Mouse (Mus musculus) forebrain, embryonic 12.5 days (tissue): ENCODE results near the gene Sumf1. TPM values are rescaled to one million over a fixed set of nuclear protein-coding genes. Genes with fewer than 3 reads are reported as not detected.

Experiments
- ATAC-seq: fragments of 200-750 bp; cut with Nextera tagmentation; 2 replicates; pipeline ENCODE4 v1.8.0; 2017; ENCODE audit warnings: moderate TSS enrichment; ENCODE audit not compliant: low FRiP score
- H3K27ac ChIP-seq: fragments of 300-500 bp; sonication (generic); 2 replicates; pipeline ENCODE4 v1.5.1; 2016; ENCODE audit warnings: mild to moderate bottlenecking
- H3K27me3 ChIP-seq: fragments of 300-500 bp; sonication (generic); 2 replicates; pipeline ENCODE4 v1.6.1; 2016; ENCODE audit warnings: mild to moderate bottlenecking
- H3K36me3 ChIP-seq: fragments of 300-500 bp; sonication (generic); replicated peaks from 2 replicates; pipeline ENCODE4 v1.6.1; 2016; ENCODE audit warnings: mild to moderate bottlenecking
- H3K4me1 ChIP-seq: fragments of 300-500 bp; sonication (generic); 2 replicates; pipeline ENCODE4 v1.6.1; 2016
- H3K4me2 ChIP-seq: fragments of 300-500 bp; sonication (generic); 2 replicates; pipeline ENCODE4 v1.6.1; 2016; ENCODE audit warnings: mild to moderate bottlenecking, moderate library complexity
- H3K4me3 ChIP-seq: fragments of 300-500 bp; sonication (generic); replicated peaks from 2 replicates; pipeline ENCODE4 v1.5.1; 2016; ENCODE audit warnings: mild to moderate bottlenecking
- H3K9ac ChIP-seq: fragments of 300-500 bp; sonication (generic); 2 replicates; pipeline ENCODE4 v1.6.1; 2016; ENCODE audit warnings: mild to moderate bottlenecking
- H3K9me3 ChIP-seq: fragments of 300-500 bp; sonication (generic); 2 replicates; pipeline ENCODE4 v1.6.1; 2016
- WGBS: fragments of 180-500 bp; shearing (Covaris S2); methylation state at CpG from one replicate; pipeline ENCODE4 v1.1.7; 2016; 5-methylcytosine and 5-hydroxymethylcytosine counted together
- polyA plus RNA-seq: library from polyadenylated mRNA; unstranded; fragments of >200 nt; fragmentation: Nextera tagmentation; extraction: Ambion mirVana; gene quantifications from 2 replicates; pipeline ENCODE4 v1.2.1, GENCODE M21; 2016

The Sumf1 gene
- polyA plus RNA-seq, 1 experiment from 2014 or later: 17.1 TPM

GRCm38 (mm10) chr6:108065583-108065982 lies 119.8 kb downstream of the Sumf1 start:
- Histone ChIP-seq H3K9me3 (no peaks in the 10 kb centered on the region), H3K4me1 (0 out of 2 replicates have a peak, but pooled peaks cover 3% of the 10 kb centered on the region), H3K4me2 (peak overlapping the region; percentile 59), H3K27ac (peak overlapping the region; percentile 75), H3K27me3 (no peaks in the 10 kb centered on the region), H3K36me3 (no peaks in the 10 kb centered on the region), H3K9ac (0 out of 2 replicates have a peak overlapping the region, but pooled peaks have one; percentile 25), H3K4me3 (peak overlapping the region; percentile 44)
- no peak for ATAC-seq
- WGBS: 11% methylated on average over 3 of the region's 6 CpGs

GRCm38 (mm10) chr6:108064918-108065526 lies 120.4 kb downstream of the Sumf1 start, which contains the start of gene Setmar:
Gene Setmar, plus strand, starts transcription at chr6:108065045.
- H3K9me3 ChIP-seq: no peaks in the 10 kb centered on the region
- peak within 1 kb of the TSS; percentile 59 for H3K4me2 ChIP-seq
- H3K9ac ChIP-seq: 0 out of 2 replicates have a peak within 1 kb of the TSS, but pooled peaks have one; percentile 25
- under 1% methylated on average over 24 of the region's 24 CpGs for WGBS
- H3K27ac ChIP-seq: peak within 1 kb of the TSS; percentile 75
- H3K36me3 ChIP-seq: no peaks in the 10 kb centered on the region
- 0 out of 2 replicates have a peak, but pooled peaks cover 3% of the 10 kb centered on the region for H3K4me1 ChIP-seq
- ATAC-seq: peak; percentile 97
- no peaks in the 10 kb centered on the region for H3K27me3 ChIP-seq
- H3K4me3 ChIP-seq: peak within 1 kb of the TSS; percentile 44

DNA sequence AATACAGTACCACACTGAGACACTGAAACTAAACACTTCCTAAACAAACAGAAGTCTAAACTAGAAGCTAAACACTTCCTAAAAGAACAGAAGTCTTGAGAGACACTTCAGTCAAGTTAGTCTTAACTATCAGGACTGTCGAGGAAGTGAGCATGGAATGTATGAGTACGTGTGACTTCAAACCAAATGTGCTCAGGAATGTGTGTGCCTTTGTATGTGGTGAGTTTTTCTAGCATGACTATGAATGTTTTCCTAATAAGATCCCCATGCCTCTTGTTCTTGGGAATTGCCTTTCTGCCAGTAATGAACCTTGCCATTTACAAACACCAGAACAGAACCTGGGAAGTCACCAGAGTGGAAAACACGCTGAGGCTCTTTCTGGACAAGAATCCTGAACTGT lies 124.3 kb downstream of the Sumf1 start:
- no peaks in the 10 kb centered on the region for H3K9me3 ChIP-seq
- H3K4me3 ChIP-seq: no peak overlapping the region
- 80% methylated on average over 3 of the region's 3 CpGs for WGBS
- H3K4me2 ChIP-seq: no peak overlapping the region
- no peaks in the 10 kb centered on the region for H3K36me3 ChIP-seq
- H3K27me3 ChIP-seq: no peaks in the 10 kb centered on the region
- no peak overlapping the region for H3K9ac ChIP-seq
- ATAC-seq: no peak
- 0 out of 2 replicates have a peak, but pooled peaks cover 3% of the 10 kb centered on the region for H3K4me1 ChIP-seq
- H3K27ac ChIP-seq: no peak overlapping the region

GRCm38 (mm10) chr6:108058066-108058465 lies 127.3 kb downstream of the Sumf1 start:
- WGBS: 91% methylated on average over 5 of the region's 5 CpGs
- Histone ChIP-seq H3K9me3 (no peaks in the 10 kb centered on the region), H3K36me3 (no peaks in the 10 kb centered on the region)

GRCm38 (mm10) chr6:108057353-108057752 lies 128.0 kb downstream of the Sumf1 start:
- no peak overlapping the region for H3K9ac ChIP-seq
- 79% methylated on average over 4 of the region's 4 CpGs for WGBS
- no peak overlapping the region for H3K4me2 ChIP-seq

More at GRCm38 (mm10) chr6:108058066-108058465, 127.3 kb downstream of the Sumf1 start:
- Histone ChIP-seq H3K9ac (no peak overlapping the region), H3K4me1 (no peaks in the 10 kb centered on the region), H3K27ac (no peak overlapping the region), H3K4me2 (no peak overlapping the region), H3K27me3 (no peaks in the 10 kb centered on the region), H3K4me3 (no peak overlapping the region)
- ATAC-seq: no peak

More at GRCm38 (mm10) chr6:108057353-108057752, 128.0 kb downstream of the Sumf1 start:
- no peak overlapping the region for H3K4me3 ChIP-seq
- ATAC-seq: no peak
- H3K27me3 ChIP-seq: no peaks in the 10 kb centered on the region
- H3K27ac ChIP-seq: no peak overlapping the region
- no peaks in the 10 kb centered on the region for H3K9me3 ChIP-seq
- H3K4me1 ChIP-seq: no peaks in the 10 kb centered on the region
- no peaks in the 10 kb centered on the region for H3K36me3 ChIP-seq

Other genes with a start within 250 kb of the Sumf1 start
- gene Setmar, start 120.5 kb downstream of the Sumf1 start, polyA plus RNA-seq: 7.3 and 8.3 TPM in 2 replicates
- gene Itpr1, start 27.5 kb upstream of the Sumf1 start, polyA plus RNA-seq: 10.2 and 10.6 TPM in 2 replicates